Comparison of ENCODE assay signal across 25 mouse cellular contexts in genomic region chr11:27070381-27070780, GRCm38 (mm10).
DNase-seq lines count a peak whose midpoint lies in the region; ATAC-seq lines count a peak whose summit lies in the region.
"Had no signal": no experiment of that assay in that cellular context is flagged by ENCODE, and none has a peak within 500 bp of the region (broad histone marks: within the 10 kb centered on the region; RNA-seq: fewer than 3 reads in every experiment).

No protein-coding gene starts in this region.

- no peaks in the 10 kb centered on the region for H3K9me3 ChIP-seq in forebrain, embryonic 14.5 days (replicated peaks; ENCODE audit: control insufficient read depth, low read length)
- no peaks in the 10 kb centered on the region for H3K9me3 ChIP-seq in forebrain, embryonic 12.5 days
- H3K9me3 ChIP-seq: embryonic facial prominence, embryonic 12.5 days; embryonic facial prominence, embryonic 15.5 days; forebrain, embryonic 13.5 days; heart, embryonic 12.5 days; heart, embryonic 15.5 days; hindbrain, embryonic 10.5 days; hindbrain, embryonic 13.5 days had no signal

- H3K27ac ChIP-seq in forebrain, embryonic 14.5 days (ENCODE audit: low read depth, low read length): no peak overlapping the region
- H3K27ac ChIP-seq in forebrain, embryonic 12.5 days: no peak overlapping the region
- H3K27ac ChIP-seq: embryonic facial prominence, embryonic 12.5 days; embryonic facial prominence, embryonic 15.5 days; forebrain, embryonic 13.5 days; heart, embryonic 15.5 days; hindbrain, embryonic 10.5 days; hindbrain, embryonic 13.5 days had no signal

- no peaks in the 10 kb centered on the region for H3K27me3 ChIP-seq in forebrain, embryonic 14.5 days (replicated peaks; ENCODE audit: control insufficient read depth, insufficient read depth, low read length)
- H3K27me3 ChIP-seq in forebrain, embryonic 12.5 days: no peaks in the 10 kb centered on the region
- H3K27me3 ChIP-seq: embryonic facial prominence, embryonic 12.5 days; embryonic facial prominence, embryonic 15.5 days; forebrain, embryonic 13.5 days; heart, embryonic 12.5 days; heart, embryonic 15.5 days; hindbrain, embryonic 13.5 days had no signal

- no peaks in the 10 kb centered on the region for H3K36me3 ChIP-seq in forebrain, embryonic 14.5 days (ENCODE audit: control insufficient read depth, insufficient read depth, low read length)
- no peaks in the 10 kb centered on the region for H3K36me3 ChIP-seq in forebrain, embryonic 12.5 days (replicated peaks)
- H3K36me3 ChIP-seq: embryonic facial prominence, embryonic 12.5 days; embryonic facial prominence, embryonic 15.5 days; heart, embryonic 12.5 days; heart, embryonic 15.5 days; hindbrain, embryonic 10.5 days; hindbrain, embryonic 13.5 days had no signal

- H3K9ac ChIP-seq in forebrain, embryonic 14.5 days (ENCODE audit: low read length): no peak overlapping the region
- no peak overlapping the region for H3K9ac ChIP-seq in forebrain, embryonic 12.5 days
- H3K9ac ChIP-seq: embryonic facial prominence, embryonic 12.5 days; embryonic facial prominence, embryonic 15.5 days; forebrain, embryonic 13.5 days; heart, embryonic 12.5 days; heart, embryonic 15.5 days; hindbrain, embryonic 13.5 days had no signal

- DNase-seq in forebrain, embryonic 14.5 days (ENCODE audit: low spot score): peak; percentile 58
- DNase-seq in layer of hippocampus, adult 18-20 months (ENCODE audit: low spot score in 2 of 2): peak; percentile 17 to 66
- DNase-seq in layer of hippocampus, postnatal 10 days (ENCODE audit: low spot score in 2 of 2): no peak
- DNase-seq in brain, adult 2 months (ENCODE audit: low read depth, low spot score): peak; percentile 21
- DNase-seq in retina, postnatal 1 day: no peak
- DNase-seq: adrenal gland, adult 8-10 months; adrenal gland, postnatal 25 days; cerebellum, adult 11 months; cerebellum, adult 2 months; cerebellum, adult 9-11 months; cerebellum, postnatal 25 days; gastrocnemius, postnatal 25 days; heart, adult 18-20 months; heart, postnatal 10 days; heart, postnatal 36 days had no signal

- ATAC-seq in forebrain, embryonic 14.5 days: no peak; the same call in 1 of the 2 replicates
- no peak for ATAC-seq in forebrain, embryonic 12.5 days (ENCODE audit: low FRiP score)
- ATAC-seq: activated CD4-positive, CD25-positive, alpha-beta regulatory T cell, adult 4 months; forebrain, embryonic 13.5 days; hindbrain, embryonic 16.5 days had no signal

- no peak overlapping the region for H3K4me3 ChIP-seq in forebrain, embryonic 14.5 days (ENCODE audit: low read depth, low read length)
- H3K4me3 ChIP-seq in forebrain, embryonic 12.5 days (replicated peaks): no peak overlapping the region
- H3K4me3 ChIP-seq: embryonic facial prominence, embryonic 12.5 days; embryonic facial prominence, embryonic 15.5 days; forebrain, embryonic 13.5 days; heart, embryonic 12.5 days; heart, embryonic 15.5 days; hindbrain, embryonic 10.5 days; hindbrain, embryonic 13.5 days had no signal

- no peak overlapping the region for H3K4me2 ChIP-seq in forebrain, embryonic 14.5 days (ENCODE audit: low read length)
- no peak overlapping the region for H3K4me2 ChIP-seq in forebrain, embryonic 12.5 days
- H3K4me2 ChIP-seq: embryonic facial prominence, embryonic 12.5 days; embryonic facial prominence, embryonic 15.5 days; forebrain, embryonic 13.5 days; heart, embryonic 12.5 days; heart, embryonic 15.5 days; hindbrain, embryonic 13.5 days had no signal

- no peaks in the 10 kb centered on the region for H3K4me1 ChIP-seq in forebrain, embryonic 14.5 days (ENCODE audit: control insufficient read depth, insufficient read depth, low read length)
- no peaks in the 10 kb centered on the region for H3K4me1 ChIP-seq in forebrain, embryonic 12.5 days
- H3K4me1 ChIP-seq: embryonic facial prominence, embryonic 12.5 days; embryonic facial prominence, embryonic 15.5 days; forebrain, embryonic 13.5 days; heart, embryonic 12.5 days; heart, embryonic 15.5 days; hindbrain, embryonic 10.5 days; hindbrain, embryonic 13.5 days had no signal

Comparison
In these comparisons a context has a peak if more than half of its experiments do, and no peak if none do; other contexts are left out.
1. DNase-seq: peak in forebrain, embryonic 14.5 days (single experiment), layer of hippocampus, adult 18-20 months (2 of 2) and brain, adult 2 months (single experiment); none in layer of hippocampus, postnatal 10 days (0 of 2) and retina, postnatal 1 day (single experiment).